Mouse (Mus musculus) limb, embryonic 11.5 days (tissue): Measurements from ENCODE around the gene Cers5. TPM values are rescaled to one million over a fixed set of nuclear protein-coding genes. Genes with fewer than 3 reads are reported as not detected.
"Not testable (repeated sequence)": the region's sequence is repeated elsewhere in the genome, so short reads cannot be mapped to it uniquely, and the experiment has no call there.

Experiments used
- ATAC-seq: fragments of 200-750 bp; cut with Nextera tagmentation; 2 replicates; pipeline ENCODE4 v1.8.0; 2017; ENCODE audit warnings: low read depth; ENCODE audit not compliant: insufficient number of reproducible peaks, low FRiP score, low TSS enrichment
- DNase-seq: peaks from one replicate; pipeline ENCODE4 v3.0.0-alpha.2; 2015; ENCODE audit warnings: low spot score
- H3K27ac ChIP-seq: fragments of 300-500 bp; sonication (generic); replicated peaks from 2 replicates; pipeline ENCODE4 v1.5.1; 2014; ENCODE audit warnings: low read depth, mild to moderate bottlenecking, low read length
- H3K27me3 ChIP-seq: fragments of 300-500 bp; sonication (generic); 2 replicates; pipeline ENCODE4 v1.6.1; 2014; ENCODE audit warnings: mild to moderate bottlenecking, low read length, mixed read lengths; ENCODE audit not compliant: control insufficient read depth, insufficient read depth
- H3K36me3 ChIP-seq: fragments of 300-500 bp; sonication (generic); 2 replicates; pipeline ENCODE4 v1.6.1; 2014; ENCODE audit warnings: mild to moderate bottlenecking, low read length, moderate library complexity, mixed read lengths; ENCODE audit not compliant: control insufficient read depth, insufficient read depth
- H3K4me1 ChIP-seq: fragments of 300-500 bp; sonication (generic); 2 replicates; pipeline ENCODE4 v1.6.1; 2014; ENCODE audit warnings: low read length, mixed read lengths; ENCODE audit not compliant: control insufficient read depth, insufficient read depth
- H3K4me2 ChIP-seq: fragments of 300-500 bp; sonication (generic); 2 replicates; pipeline ENCODE4 v1.6.1; 2014; ENCODE audit warnings: low read depth, mild to moderate bottlenecking, moderate library complexity; ENCODE audit not compliant: severe bottlenecking
- H3K4me3 ChIP-seq: fragments of 300-500 bp; sonication (generic); 2 replicates; pipeline ENCODE4 v1.5.1; 2014; ENCODE audit warnings: low read depth, low read length
- H3K9ac ChIP-seq: fragments of 300-500 bp; sonication (generic); 2 replicates; pipeline ENCODE4 v1.6.1; 2014; ENCODE audit warnings: mild to moderate bottlenecking, low read length
- H3K9me3 ChIP-seq: fragments of 300-500 bp; sonication (generic); 2 replicates; pipeline ENCODE4 v1.6.1; 2016; ENCODE audit warnings: low read length; ENCODE audit not compliant: control insufficient read depth
- WGBS: fragments of 180-500 bp; shearing (Covaris S2); extraction: QIAGEN DNeasy Blood & Tissue Kit; methylation state at CpG from one replicate; pipeline ENCODE4 v1.1.7; 2014; 5-methylcytosine and 5-hydroxymethylcytosine counted together
- polyA plus RNA-seq: library from polyadenylated mRNA; unstranded; fragments of >200 nt; fragmentation: Nextera tagmentation; extraction: Ambion mirVana; gene quantifications from 2 replicates; pipeline ENCODE4 v1.2.1, GENCODE M21; 2014

Cers5 gene
- 70.9 and 75.3 TPM in 2 replicates for polyA plus RNA-seq

GRCm38 (mm10) chr15:99772881-99772924 lies at the start of gene Cers5:
TSS of gene Cers5 (minus strand) at chr15:99772885.
- H3K4me3 ChIP-seq, result peak within 1 kb of the TSS; percentile 71
- ATAC-seq, H3K36me3 ChIP-seq, H3K27me3 ChIP-seq, H3K9me3 ChIP-seq, DNase-seq, H3K4me1 ChIP-seq: not testable (repeated sequence)
- H3K27ac ChIP-seq, result peak within 1 kb of the TSS; percentile 94
- peak within 1 kb of the TSS; percentile 81 for H3K4me2 ChIP-seq
- H3K9ac ChIP-seq, result peak within 1 kb of the TSS; percentile 94

- no peak for ATAC-seq
- H3K27me3 ChIP-seq, result no peaks in the 10 kb centered on the region
- peaks cover 2% of the 10 kb centered on the region; the same call in 1 of the 2 replicates for H3K9me3 ChIP-seq
- H3K36me3 ChIP-seq, result peaks cover 5% of the 10 kb centered on the region
- WGBS, result 14% methylated on average over 14 of the region's 14 CpGs
- peak; percentile 80 for DNase-seq
- peak overlapping the region; percentile 98 for H3K27ac ChIP-seq
- peak overlapping the region; percentile 88 for H3K9ac ChIP-seq
- peak overlapping the region; percentile 67 for H3K4me3 ChIP-seq
- peak overlapping the region; percentile 87 for H3K4me2 ChIP-seq
- H3K4me1 ChIP-seq, result 0 out of 2 replicates have a peak, but pooled peaks cover 2% of the 10 kb centered on the region
These were observed 47.1 kb upstream of the Cers5 start for GRCm38 (mm10) chr15:99819621-99820279.

GRCm38 (mm10) chr15:99819109-99819440 lies 46.4 kb upstream of the Cers5 start:
- H3K9ac ChIP-seq, result peak overlapping the region; percentile 88
- H3K4me3 ChIP-seq, result peak overlapping the region; percentile 67
- 0 out of 2 replicates have a peak, but pooled peaks cover 2% of the 10 kb centered on the region for H3K4me1 ChIP-seq
- no peaks in the 10 kb centered on the region for H3K27me3 ChIP-seq
- DNase-seq (no peak), ATAC-seq (0 out of 2 replicates have a peak, but pooled peaks have one; percentile 15)
- WGBS, result 5% methylated on average over 6 of the region's 6 CpGs
- H3K4me2 ChIP-seq, result peak overlapping the region; percentile 87
- peaks cover 2% of the 10 kb centered on the region; the same call in 1 of the 2 replicates for H3K9me3 ChIP-seq
- peak overlapping the region; percentile 98 for H3K27ac ChIP-seq
- peaks cover 5% of the 10 kb centered on the region for H3K36me3 ChIP-seq

GRCm38 (mm10) chr15:99818321-99819108 lies 45.8 kb upstream of the Cers5 start:
- Histone ChIP-seq H3K27ac (peak overlapping the region; percentile 98), H3K9ac (peak overlapping the region; percentile 88), H3K4me1 (0 out of 2 replicates have a peak, but pooled peaks cover 2% of the 10 kb centered on the region), H3K4me3 (peak overlapping the region; percentile 67), H3K36me3 (peaks cover 3% of the 10 kb centered on the region; the same call in 1 of the 2 replicates), H3K27me3 (no peaks in the 10 kb centered on the region), H3K9me3 (peaks cover 2% of the 10 kb centered on the region; the same call in 1 of the 2 replicates), H3K4me2 (peak overlapping the region; percentile 87)
- WGBS, result 1% methylated on average over 13 of the region's 13 CpGs
- ATAC-seq (peak; percentile 84; the same call in 1 of the 2 replicates), DNase-seq (peak; percentile 84)

GRCm38 (mm10) chr15:99817343-99818235 lies 44.9 kb upstream of the Cers5 start:
- Histone ChIP-seq H3K36me3 (peaks cover 3% of the 10 kb centered on the region; the same call in 1 of the 2 replicates), H3K9me3 (peaks cover 2% of the 10 kb centered on the region; the same call in 1 of the 2 replicates), H3K27me3 (no peaks in the 10 kb centered on the region), H3K4me2 (peak overlapping the region; percentile 87), H3K9ac (peak overlapping the region; percentile 61), H3K4me3 (peak overlapping the region; percentile 67), H3K27ac (peak overlapping the region; percentile 98), H3K4me1 (0 out of 2 replicates have a peak, but pooled peaks cover 2% of the 10 kb centered on the region)
- 11% methylated on average over 8 of the region's 8 CpGs for WGBS
- ATAC-seq (no peak), DNase-seq (peak; percentile 73)

GRCm38 (mm10) chr15:99815999-99816398 lies 43.3 kb upstream of the Cers5 start:
- DNase-seq (no peak), ATAC-seq (no peak)
- no peaks in the 10 kb centered on the region for H3K27me3 ChIP-seq
- H3K9me3 ChIP-seq, result peaks cover 2% of the 10 kb centered on the region; the same call in 1 of the 2 replicates
- no peak overlapping the region for H3K4me2 ChIP-seq
- no peak overlapping the region for H3K9ac ChIP-seq
- 0 out of 2 replicates have a peak, but pooled peaks cover 2% of the 10 kb centered on the region for H3K4me1 ChIP-seq
- 98% methylated on average over 4 of the region's 4 CpGs for WGBS
- no peak overlapping the region for H3K4me3 ChIP-seq
- peaks cover 3% of the 10 kb centered on the region; the same call in 1 of the 2 replicates for H3K36me3 ChIP-seq
- no peak overlapping the region for H3K27ac ChIP-seq

- ATAC-seq, result no peak
- Histone ChIP-seq H3K27me3 (no peaks in the 10 kb centered on the region), H3K36me3 (peaks cover 3% of the 10 kb centered on the region; the same call in 1 of the 2 replicates), H3K4me2 (no peak overlapping the region), H3K9me3 (peaks cover 2% of the 10 kb centered on the region; the same call in 1 of the 2 replicates), H3K4me1 (0 out of 2 replicates have a peak, but pooled peaks cover 2% of the 10 kb centered on the region), H3K4me3 (no peak overlapping the region), H3K27ac (no peak overlapping the region), H3K9ac (no peak overlapping the region)
- WGBS, result 92% methylated on average over 24 of the region's 24 CpGs
- no peak for DNase-seq
These were observed 42.0 kb upstream of the Cers5 start for GRCm38 (mm10) chr15:99814554-99815260.
